Mouse (Mus musculus): ENCODE results near the gene Olfr1277. TPM values are rescaled to one million over a fixed set of nuclear protein-coding genes. Genes with fewer than 3 reads are reported as not detected.

Gene Olfr1277
- not detected for polyA plus RNA-seq (2021)

DNA sequence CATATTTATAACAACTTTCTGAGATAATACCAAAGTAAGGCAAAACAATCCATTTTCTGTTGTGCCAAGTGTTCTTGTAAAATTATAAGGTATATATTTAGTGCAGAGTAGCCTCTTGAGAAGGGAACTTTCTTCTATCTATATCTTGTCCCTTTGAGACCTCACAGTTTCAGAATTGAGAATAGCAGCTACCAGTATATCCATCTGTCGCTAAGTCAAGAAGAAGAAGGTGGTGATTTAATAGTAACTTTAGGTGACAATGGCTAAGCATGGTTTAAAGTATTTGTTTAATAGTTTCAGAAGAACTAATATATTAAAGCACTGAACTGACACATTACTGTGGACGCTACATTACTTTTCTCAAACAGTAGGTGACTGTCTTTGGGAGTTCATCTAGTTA, at the start of gene Olfr1277:
Gene Olfr1277, minus strand, starts transcription at position 101 of the 400 bp plus-strand sequence.
- ChIA-PET CTCF (no interaction called here), POLR2A (no interaction called here)
- DNase-seq (ENCODE audit: low read depth, low spot score) (no peak), ATAC-seq (no peak)
- no peaks in the 10 kb centered on the region for H3K27me3 ChIP-seq
- no peak for TF ChIP-seq CTCF (IDR thresholded peaks at IDR 0.05)
- in situ Hi-C loops (cut with MboI; ENCODE audit: low pct_unique_long_range_greater_than_20kb): no loop called here

DNA sequence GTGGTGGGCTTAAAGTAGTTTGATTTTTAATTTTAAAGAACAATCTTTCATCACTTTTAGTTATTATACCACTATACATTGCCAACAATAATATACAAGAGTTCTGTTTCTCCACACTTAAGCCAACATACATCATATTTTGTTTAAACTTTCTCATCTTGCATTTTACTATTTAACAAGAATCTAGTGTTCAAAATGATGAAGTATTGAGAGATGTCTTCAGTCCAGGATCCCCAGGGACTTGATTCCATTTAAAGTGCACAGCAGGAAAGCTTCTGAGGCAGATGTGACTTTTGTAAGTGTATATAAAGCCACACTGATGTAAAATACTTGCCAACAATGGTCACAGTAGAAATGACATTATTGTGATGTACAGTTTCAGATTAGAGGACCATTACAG, 39.8 kb upstream of the Olfr1277 start, which contains the start of gene Olfr1280:
Gene Olfr1280, plus strand, starts transcription at position 301 of the 400 bp plus-strand sequence.
- no peak for DNase-seq (ENCODE audit: low read depth, low spot score)
- POLR2A ChIA-PET: no interaction called here
- in situ Hi-C loops (cut with MboI; ENCODE audit: low pct_unique_long_range_greater_than_20kb): no loop called here
- no peaks in the 10 kb centered on the region for H3K27me3 ChIP-seq
- CTCF ChIA-PET: no interaction called here
- TF ChIP-seq CTCF (IDR thresholded peaks at IDR 0.05): no peak
- no peak for ATAC-seq

DNA sequence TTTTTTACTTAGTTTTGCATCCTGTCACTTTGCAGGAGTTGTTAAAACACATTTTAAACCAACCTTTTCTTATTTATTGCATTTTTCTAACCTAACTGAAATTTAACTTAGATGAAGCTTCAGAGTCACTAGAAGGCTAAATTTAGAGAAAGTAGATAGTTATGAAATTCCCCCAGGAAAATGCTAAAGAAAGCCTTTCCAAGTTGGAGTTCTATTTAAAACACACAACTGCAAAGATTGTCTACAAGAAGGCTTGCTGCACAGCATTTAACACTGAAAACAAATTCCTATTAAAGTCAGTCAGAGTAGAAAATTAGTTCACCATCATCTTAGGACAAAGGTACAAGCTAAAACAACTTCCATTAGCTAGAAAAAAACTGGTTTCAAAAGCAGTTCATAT, 26.5 kb upstream of the Olfr1277 start, which contains the start of gene Olfr1279:
Gene Olfr1279, plus strand, starts transcription at position 262 of the 400 bp plus-strand sequence.
- ChIA-PET POLR2A (no interaction called here), CTCF (no interaction called here)
- no peak for TF ChIP-seq CTCF (IDR thresholded peaks at IDR 0.05)
- DNase-seq (ENCODE audit: low read depth, low spot score) (no peak), ATAC-seq (no peak)
- H3K27me3 ChIP-seq: no peaks in the 10 kb centered on the region
- in situ Hi-C loops (cut with MboI; ENCODE audit: low pct_unique_long_range_greater_than_20kb): no loop called here

DNA sequence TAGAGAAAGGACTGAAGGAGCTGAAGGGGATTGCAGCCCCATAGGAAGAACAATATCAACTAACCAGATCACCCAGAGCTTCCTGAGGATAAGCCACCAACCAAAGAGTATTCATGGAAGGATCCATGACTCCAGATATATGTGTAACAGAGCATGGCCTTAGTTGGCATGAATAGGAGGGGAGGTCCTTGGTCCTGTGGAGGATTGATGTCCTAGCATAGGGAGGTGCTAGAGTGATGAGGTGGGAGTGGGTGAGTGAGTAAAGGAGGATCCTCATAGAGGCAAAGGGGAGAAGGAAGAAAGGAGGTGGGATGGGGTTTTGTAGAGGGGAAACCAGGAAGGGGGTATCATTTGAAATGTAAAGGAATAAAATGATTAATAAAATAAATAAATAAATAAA, 24.6 kb upstream of the Olfr1277 start:
- no peak for TF ChIP-seq CTCF (IDR thresholded peaks at IDR 0.05)
- POLR2A ChIA-PET: no interaction called here
- CTCF ChIA-PET: no interaction called here
- DNase-seq (ENCODE audit: low read depth, low spot score): no peak
- no peaks in the 10 kb centered on the region for H3K27me3 ChIP-seq
- in situ Hi-C loops (cut with MboI; ENCODE audit: low pct_unique_long_range_greater_than_20kb): no loop called here
- no peak for ATAC-seq

DNA sequence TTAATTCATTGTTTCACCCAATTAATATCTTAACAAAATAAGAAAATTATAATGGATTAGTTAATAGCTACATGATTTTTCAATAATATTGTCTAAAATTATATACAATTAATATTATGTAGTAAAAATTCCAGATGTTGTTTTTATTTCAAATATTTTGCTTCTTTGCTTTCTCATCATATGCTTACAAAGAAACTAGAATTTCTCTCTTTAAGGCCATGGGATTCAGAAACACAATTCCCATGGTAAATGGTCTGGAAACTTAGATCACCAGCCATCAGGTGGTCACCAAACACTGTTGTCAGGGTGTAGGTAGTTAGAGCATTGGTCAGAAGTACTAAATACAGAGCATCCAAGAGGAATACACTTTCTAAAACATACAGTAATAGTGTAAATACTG, 15.9 kb upstream of the Olfr1277 start, which contains the start of gene Olfr1278:
Gene Olfr1278, plus strand, starts transcription at position 301 of the 400 bp plus-strand sequence.
- no peak for DNase-seq (ENCODE audit: low read depth, low spot score)
- in situ Hi-C loops (cut with MboI; ENCODE audit: low pct_unique_long_range_greater_than_20kb): no loop called here
- TF ChIP-seq CTCF (IDR thresholded peaks at IDR 0.05): no peak
- no peaks in the 10 kb centered on the region for H3K27me3 ChIP-seq
- POLR2A ChIA-PET: no interaction called here
- ATAC-seq: no peak
- CTCF ChIA-PET: no interaction called here

DNA sequence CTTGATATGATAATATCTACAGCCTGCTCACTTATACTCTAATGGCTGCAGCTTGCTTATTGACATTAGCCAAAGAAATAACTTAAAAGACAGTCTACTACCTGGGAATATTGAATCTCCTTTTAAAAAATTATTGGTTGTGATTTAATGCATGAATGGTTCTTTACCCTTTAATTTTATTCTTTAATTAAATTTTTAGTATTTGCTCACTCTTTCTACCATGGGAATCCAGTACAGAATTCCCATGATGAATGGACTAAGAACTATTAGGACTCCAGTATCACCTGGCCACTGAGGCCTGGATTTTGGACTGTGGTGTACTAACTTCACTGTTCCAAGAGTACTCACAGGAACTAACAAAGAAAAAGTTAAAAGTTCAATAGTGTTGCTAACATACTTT, 19.7 kb downstream of the Olfr1277 start, which contains the start of gene Olfr1276:
Gene Olfr1276, plus strand, starts transcription at position 301 of the 400 bp plus-strand sequence.
- CTCF ChIA-PET: no interaction called here
- in situ Hi-C loops (cut with MboI; ENCODE audit: low pct_unique_long_range_greater_than_20kb): no loop called here
- no peak for DNase-seq (ENCODE audit: low read depth, low spot score)
- no peak for TF ChIP-seq CTCF (IDR thresholded peaks at IDR 0.05)
- H3K27me3 ChIP-seq: no peaks in the 10 kb centered on the region
- ATAC-seq: no peak
- POLR2A ChIA-PET: no interaction called here

DNA sequence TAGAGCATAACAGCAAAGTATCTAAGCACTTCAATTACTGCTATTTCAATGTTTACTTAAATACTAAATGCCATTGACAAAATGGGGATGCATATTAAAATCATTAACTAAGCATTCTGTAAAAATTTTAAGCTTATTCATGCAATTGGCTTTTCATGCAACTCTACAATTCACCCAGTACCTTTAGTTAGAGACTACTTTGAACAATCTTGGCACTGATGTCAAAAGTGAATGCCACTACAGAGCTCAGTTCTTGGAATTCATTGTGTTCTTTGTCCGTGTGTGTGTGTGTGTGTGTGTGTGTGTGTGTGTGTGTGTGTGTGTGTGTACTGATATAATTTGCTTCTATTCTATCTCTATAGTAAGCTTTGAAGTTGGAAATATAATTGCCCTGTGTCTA, 38.7 kb downstream of the Olfr1277 start, which contains the start of gene Olfr1275:
Gene Olfr1275, minus strand, starts transcription at position 101 of the 400 bp plus-strand sequence.
- CTCF ChIA-PET: no interaction called here
- TF ChIP-seq CTCF (IDR thresholded peaks at IDR 0.05): no peak
- in situ Hi-C loops (cut with MboI; ENCODE audit: low pct_unique_long_range_greater_than_20kb): no loop called here
- no peaks in the 10 kb centered on the region for H3K27me3 ChIP-seq
- POLR2A ChIA-PET: no interaction called here
- DNase-seq (ENCODE audit: low read depth, low spot score) (no peak), ATAC-seq (no peak)

DNA sequence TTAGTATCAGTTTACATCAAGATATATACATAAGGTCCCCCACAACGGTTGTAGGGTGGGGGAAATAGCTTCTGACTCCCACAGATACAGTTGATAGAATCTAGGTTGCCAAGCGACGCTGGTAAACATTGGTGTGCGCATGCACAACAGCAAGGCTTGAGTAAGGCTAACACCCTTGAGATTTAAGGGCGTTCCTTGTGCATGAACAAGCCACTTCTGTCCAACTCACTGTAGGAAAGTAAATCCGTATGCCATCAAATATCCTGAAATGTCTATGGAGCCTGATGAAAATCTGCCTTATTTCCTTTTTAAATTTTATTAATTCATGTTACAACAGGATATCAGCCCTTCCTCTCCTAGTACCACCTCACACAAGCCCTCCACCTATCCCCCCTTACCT, 44.4 kb downstream of the Olfr1277 start, which contains the start of gene 4930430A15Rik:
Gene 4930430A15Rik, minus strand, starts transcription at position 101 of the 400 bp plus-strand sequence.
- ChIA-PET CTCF (no interaction called here), POLR2A (no interaction called here)

More for the DNA sequence above, 44.4 kb downstream of the Olfr1277 start, which contains the start of gene 4930430A15Rik:
- DNase-seq (ENCODE audit: low read depth, low spot score) (no peak), ATAC-seq (no peak)
- H3K27me3 ChIP-seq: no peaks in the 10 kb centered on the region
- TF ChIP-seq CTCF (IDR thresholded peaks at IDR 0.05): no peak
- in situ Hi-C loops (cut with MboI; ENCODE audit: low pct_unique_long_range_greater_than_20kb): no loop called here

Other genes starting within 250 kb of the Olfr1277 start
- not detected for gene Gm13941, start 168.1 kb downstream of the Olfr1277 start, polyA plus RNA-seq (2021)
- not detected for gene Gm15130, start 121.2 kb downstream of the Olfr1277 start, polyA plus RNA-seq (2021)
- gene 4930430A15Rik, start 44.5 kb downstream of the Olfr1277 start, polyA plus RNA-seq (2021): not detected
- gene Olfr1275, start 38.8 kb downstream of the Olfr1277 start, polyA plus RNA-seq (2021): not detected
- not detected for gene Olfr1276, start 19.6 kb downstream of the Olfr1277 start, polyA plus RNA-seq (2021)
- not detected for gene Olfr1278, start 16.0 kb upstream of the Olfr1277 start, polyA plus RNA-seq (2021)
- gene Olfr1279, start 26.5 kb upstream of the Olfr1277 start, polyA plus RNA-seq (2021): 1.9 TPM
- not detected for gene Olfr1280, start 39.9 kb upstream of the Olfr1277 start, polyA plus RNA-seq (2021)
- not detected for gene Olfr1281, start 52.4 kb upstream of the Olfr1277 start, polyA plus RNA-seq (2021)
- not detected for gene Olfr1282, start 62.0 kb upstream of the Olfr1277 start, polyA plus RNA-seq (2021)
- gene Olfr1283, start 92.7 kb upstream of the Olfr1277 start, polyA plus RNA-seq (2021): not detected
- not detected for gene Olfr1284, start 101.4 kb upstream of the Olfr1277 start, polyA plus RNA-seq (2021)
- gene Olfr1286, start 149.0 kb upstream of the Olfr1277 start, polyA plus RNA-seq (2021): not detected
- not detected for gene Olfr1287, start 175.0 kb upstream of the Olfr1277 start, polyA plus RNA-seq (2021)
- gene Olfr1288, start 200.0 kb upstream of the Olfr1277 start, polyA plus RNA-seq (2021): not detected
- gene Olfr1289, start 206.7 kb upstream of the Olfr1277 start, polyA plus RNA-seq (2021): not detected
- not detected for gene Olfr1290, start 219.7 kb upstream of the Olfr1277 start, polyA plus RNA-seq (2021)
- gene Olfr1291-ps1, start 223.1 kb upstream of the Olfr1277 start, polyA plus RNA-seq (2021): not detected